Mouse (Mus musculus): ENCODE measurements at regions not wholly inside any gene's neighbourhood (a gene's known extent, or its start where the extent isn't known, plus 50 kb on each side); places are given as distances from the start of the nearest gene placed in this dataset.

DNA sequence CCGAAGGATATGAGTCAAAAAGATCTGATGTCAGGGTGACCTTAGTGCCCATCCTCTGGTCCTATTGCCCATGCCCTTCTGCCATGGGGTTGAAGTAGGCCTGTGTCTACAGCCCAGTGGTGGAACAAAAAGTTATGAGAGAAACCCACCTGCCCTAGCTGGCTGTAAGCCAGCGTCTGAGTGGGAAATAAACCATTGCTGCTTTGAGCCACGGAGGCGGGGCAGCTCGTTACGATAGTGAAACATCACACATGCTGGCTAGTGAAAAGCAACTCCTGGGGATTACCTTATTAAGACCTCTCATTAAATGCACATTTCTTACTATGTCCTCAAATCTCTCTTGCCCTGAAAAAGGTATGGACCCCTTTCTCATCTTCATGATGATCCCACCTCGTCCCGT is 86.8 kb upstream of the 4931429L15Rik start:
- TF ChIP-seq CTCF (IDR thresholded peaks at IDR 0.05; ENCODE audit: control insufficient read depth, insufficient read depth, insufficient read length) (no peak), MAX (IDR thresholded peaks at IDR 0.05) (no peak)
